Mouse (Mus musculus): ENCODE data around the gene Rpl18. TPM values are rescaled to one million over a fixed set of nuclear protein-coding genes. Genes with fewer than 3 reads are reported as not detected.
A peak's percentile ranks its signal among the peaks of the same experiment; 100 is the strongest.

Gene Rpl18
- polyA plus RNA-seq, 1 experiment from 2014 or later: 1,110 TPM

GRCm38 (mm10) chr7:45702316-45702715 is 12.9 kb upstream of the Rpl18 start:
- H3K9me3 ChIP-seq: no peaks in the 10 kb centered on the region
- no peak for ATAC-seq
- no peaks in the 10 kb centered on the region for H3K36me3 ChIP-seq
- H3K9ac ChIP-seq: no peak overlapping the region
- no peak overlapping the region for H3K4me2 ChIP-seq (replicated peaks)
- peaks cover 24% of the 10 kb centered on the region for H3K27me3 ChIP-seq (replicated peaks)
- no peak overlapping the region for H3K4me3 ChIP-seq (replicated peaks)
- H3K4me1 ChIP-seq (replicated peaks): peaks cover 40% of the 10 kb centered on the region
- 93% methylated on average over 11 of the region's 11 CpGs for WGBS
- H3K27ac ChIP-seq: no peak overlapping the region

DNA sequence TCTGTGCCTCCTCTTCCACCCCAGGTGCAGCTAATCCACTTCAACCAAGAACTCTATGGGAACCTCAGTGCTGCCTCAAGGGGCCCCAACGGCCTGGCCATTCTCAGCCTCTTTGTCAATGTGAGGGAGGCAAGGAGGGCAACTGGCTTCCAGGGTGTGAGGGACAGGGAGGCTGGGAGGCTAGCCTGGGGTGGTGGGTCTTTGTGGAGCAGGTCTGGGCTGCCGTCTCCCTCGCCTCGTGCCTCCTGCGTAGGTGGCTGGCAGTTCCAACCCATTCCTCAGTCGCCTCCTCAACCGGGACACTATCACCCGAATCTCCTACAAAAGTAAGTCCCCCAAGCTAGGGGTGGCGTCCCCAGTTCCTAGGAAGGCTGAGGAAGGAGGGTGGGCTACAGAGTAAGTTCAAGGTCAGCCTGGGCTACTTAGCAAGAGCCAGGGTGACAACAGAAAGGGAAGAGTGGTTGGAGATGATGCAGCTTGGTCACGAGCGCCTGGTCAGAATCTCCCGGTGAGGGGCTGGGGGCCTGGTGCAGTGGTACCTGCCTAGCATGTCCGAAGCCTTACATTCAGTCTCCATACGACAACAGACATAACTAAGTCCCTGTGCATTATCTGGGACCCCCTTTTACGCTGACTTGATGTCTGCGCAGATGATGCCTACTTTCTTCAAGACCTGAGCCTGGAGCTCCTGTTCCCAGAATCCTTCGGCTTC is 12.3 kb upstream of the Rpl18 start:
- peaks cover 46% of the 10 kb centered on the region for H3K4me1 ChIP-seq (replicated peaks)
- ATAC-seq: no peak
- H3K9me3 ChIP-seq: no peaks in the 10 kb centered on the region
- H3K27ac ChIP-seq: no peak overlapping the region
- no peaks in the 10 kb centered on the region for H3K36me3 ChIP-seq
- no peak overlapping the region for H3K9ac ChIP-seq
- H3K27me3 ChIP-seq (replicated peaks): peaks cover 24% of the 10 kb centered on the region
- WGBS: 91% methylated on average over 17 of the region's 17 CpGs
- H3K4me2 ChIP-seq (replicated peaks): peak overlapping the region; percentile 99; the same call in 1 of the 2 replicates
- H3K4me3 ChIP-seq (replicated peaks): no peak overlapping the region

DNA sequence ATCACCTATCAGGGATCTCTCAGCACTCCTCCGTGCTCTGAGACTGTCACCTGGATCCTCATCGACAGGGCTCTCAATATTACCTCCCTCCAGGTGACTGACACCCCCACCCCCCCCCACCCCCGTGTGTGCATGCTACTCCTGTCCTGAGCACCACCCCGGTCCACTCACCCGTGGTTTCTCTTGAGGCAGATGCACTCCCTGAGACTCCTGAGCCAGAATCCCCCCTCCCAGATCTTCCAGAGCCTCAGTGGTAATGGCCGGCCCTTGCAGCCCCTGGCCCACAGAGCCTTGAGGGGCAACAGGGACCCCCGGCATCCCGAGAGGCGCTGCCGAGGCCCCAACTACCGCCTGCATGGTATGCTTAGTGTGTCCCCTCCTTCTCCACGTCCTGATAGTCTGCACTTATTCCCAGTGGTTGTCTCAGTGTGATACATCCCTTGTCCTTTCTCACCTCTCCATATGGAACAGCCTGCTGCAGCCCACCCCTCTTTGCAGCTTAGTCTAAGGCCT is 11.7 kb upstream of the Rpl18 start:
- WGBS: 44% methylated on average over 12 of the region's 12 CpGs
- peaks cover 21% of the 10 kb centered on the region for H3K27me3 ChIP-seq (replicated peaks)
- H3K4me2 ChIP-seq (replicated peaks): peak overlapping the region; percentile 99
- H3K36me3 ChIP-seq: no peaks in the 10 kb centered on the region
- H3K9me3 ChIP-seq: no peaks in the 10 kb centered on the region
- H3K27ac ChIP-seq: peak overlapping the region; percentile 80
- H3K4me1 ChIP-seq (replicated peaks): peaks cover 52% of the 10 kb centered on the region
- ATAC-seq: no peak
- peak overlapping the region; percentile 14; the same call in 1 of the 2 replicates for H3K4me3 ChIP-seq (replicated peaks)
- H3K9ac ChIP-seq: peak overlapping the region; percentile 27; the same call in 1 of the 2 replicates

DNA sequence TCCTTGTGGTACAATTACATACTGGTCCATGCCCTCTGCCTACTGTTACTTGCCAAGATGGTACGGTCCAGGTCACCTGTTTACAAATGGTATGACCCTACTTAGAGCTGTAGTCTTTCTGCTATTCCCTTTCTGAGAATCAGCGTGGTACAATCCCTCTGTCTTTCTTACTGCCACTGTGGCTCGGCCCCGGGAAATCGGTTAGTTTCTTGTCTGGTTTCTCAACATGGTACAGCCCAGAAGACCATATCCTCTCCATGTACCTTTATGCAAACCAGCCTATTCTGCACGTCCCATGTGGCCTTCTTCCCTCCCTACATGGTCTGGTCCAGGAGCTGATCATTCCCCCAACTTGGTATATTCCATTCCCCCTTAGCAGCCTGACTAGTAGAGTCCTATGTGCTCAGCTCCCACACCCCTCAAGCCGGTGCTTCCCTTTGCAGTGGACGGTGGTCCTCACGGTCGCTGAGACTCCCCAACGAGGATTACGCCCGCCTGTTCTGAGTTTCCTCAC is 11.2 kb upstream of the Rpl18 start:
- ATAC-seq: peak; percentile 57
- no peaks in the 10 kb centered on the region for H3K9me3 ChIP-seq
- H3K4me2 ChIP-seq (replicated peaks): peak overlapping the region; percentile 99
- peaks cover 16% of the 10 kb centered on the region for H3K27me3 ChIP-seq (replicated peaks)
- under 1% methylated on average over 13 of the region's 13 CpGs for WGBS
- peak overlapping the region; percentile 67 for H3K4me3 ChIP-seq (replicated peaks)
- H3K27ac ChIP-seq: peak overlapping the region; percentile 80
- H3K9ac ChIP-seq: peak overlapping the region; percentile 27; the same call in 1 of the 2 replicates
- H3K4me1 ChIP-seq (replicated peaks): peaks cover 55% of the 10 kb centered on the region
- H3K36me3 ChIP-seq: no peaks in the 10 kb centered on the region

- ATAC-seq: peak; percentile 84
- Histone ChIP-seq H3K4me2 (replicated peaks) (peak within 1 kb of the TSS; percentile 99), H3K9me3 (no peaks in the 10 kb centered on the region), H3K36me3 (no peaks in the 10 kb centered on the region), H3K27ac (peak within 1 kb of the TSS; percentile 83), H3K27me3 (replicated peaks) (peaks cover 8% of the 10 kb centered on the region), H3K9ac (peak within 1 kb of the TSS; percentile 78), H3K4me3 (replicated peaks) (peak within 1 kb of the TSS; percentile 67), H3K4me1 (replicated peaks) (peaks cover 57% of the 10 kb centered on the region)
- under 1% methylated on average over 36 of the region's 36 CpGs for WGBS
Measured at GRCm38 (mm10) chr7:45704730-45705442, 10.4 kb upstream of the Rpl18 start, which contains the start of gene Dbp. TSS of gene Dbp (plus strand) at chr7:45705088.

DNA sequence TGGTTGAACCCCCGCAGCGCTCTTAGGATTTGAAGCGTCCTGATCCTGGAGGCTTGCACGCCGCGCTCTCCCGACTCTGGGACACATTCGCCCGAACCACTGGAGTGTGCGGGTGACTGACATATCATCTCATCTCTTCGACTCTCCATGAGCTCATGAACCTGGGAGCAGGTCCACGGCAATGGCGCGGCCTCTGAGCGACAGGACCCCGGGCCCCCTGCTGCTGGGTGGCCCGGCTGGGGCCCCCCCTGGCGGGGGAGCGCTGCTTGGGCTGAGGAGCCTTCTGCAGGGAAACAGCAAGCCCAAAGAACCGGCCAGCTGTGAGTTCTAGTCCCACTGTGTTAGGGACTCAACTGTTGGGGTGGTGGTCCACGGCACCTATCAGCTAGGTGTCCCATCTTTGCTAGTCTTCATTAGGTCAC is 9.8 kb upstream of the Rpl18 start:
- under 1% methylated on average over 21 of the region's 21 CpGs for WGBS
- no peak for ATAC-seq
- peaks cover 55% of the 10 kb centered on the region for H3K4me1 ChIP-seq (replicated peaks)

GRCm38 (mm10) chr7:45705873-45706281 is 9.4 kb upstream of the Rpl18 start:
- Histone ChIP-seq H3K4me3 (replicated peaks) (peak overlapping the region; percentile 67), H3K27me3 (replicated peaks) (no peaks in the 10 kb centered on the region), H3K4me1 (replicated peaks) (peaks cover 57% of the 10 kb centered on the region), H3K9ac (peak overlapping the region; percentile 78), H3K36me3 (0 out of 2 replicates have a peak, but pooled peaks cover 4% of the 10 kb centered on the region), H3K9me3 (no peaks in the 10 kb centered on the region), H3K4me2 (replicated peaks) (peak overlapping the region; percentile 99), H3K27ac (0 out of 2 replicates have a peak overlapping the region, but pooled peaks have one; percentile 83)
- 0% methylated on average over 7 of the region's 7 CpGs for WGBS
- 0 out of 2 replicates have a peak, but pooled peaks have one; percentile 11 for ATAC-seq

More for the DNA sequence above, 9.8 kb upstream of the Rpl18 start:
- Histone ChIP-seq H3K36me3 (no peaks in the 10 kb centered on the region), H3K9me3 (no peaks in the 10 kb centered on the region), H3K4me2 (replicated peaks) (peak overlapping the region; percentile 99), H3K9ac (peak overlapping the region; percentile 78), H3K27ac (peak overlapping the region; percentile 83), H3K4me3 (replicated peaks) (peak overlapping the region; percentile 67), H3K27me3 (replicated peaks) (peaks cover 3% of the 10 kb centered on the region)

DNA sequence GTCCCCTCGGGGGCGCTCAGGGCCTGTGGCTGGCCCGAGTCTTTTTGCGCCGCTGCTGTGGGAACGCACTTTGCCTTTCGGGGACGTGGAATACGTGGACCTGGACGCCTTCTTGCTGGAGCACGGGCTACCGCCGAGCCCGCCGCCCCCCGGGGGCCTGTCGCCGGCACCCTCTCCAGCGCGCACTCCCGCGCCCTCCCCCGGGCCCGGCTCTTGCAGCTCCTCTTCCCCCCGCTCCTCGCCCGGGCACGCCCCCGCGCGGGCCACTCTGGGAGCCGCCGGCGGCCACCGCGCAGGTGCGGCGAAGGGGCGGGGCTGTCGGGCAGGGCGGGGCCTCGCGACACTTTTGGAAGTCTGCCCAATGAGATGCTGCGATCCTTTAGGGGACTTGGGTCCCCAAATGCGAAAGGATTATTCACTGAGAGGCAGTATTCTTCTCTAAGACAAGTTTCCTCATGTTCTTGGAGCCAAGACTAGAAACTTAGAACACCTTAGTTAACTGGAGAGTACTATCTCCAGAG is 8.5 kb upstream of the Rpl18 start:
- Histone ChIP-seq H3K9me3 (no peaks in the 10 kb centered on the region), H3K4me2 (replicated peaks) (peak overlapping the region; percentile 99), H3K4me3 (replicated peaks) (peak overlapping the region; percentile 67), H3K4me1 (replicated peaks) (peaks cover 59% of the 10 kb centered on the region), H3K27me3 (replicated peaks) (no peaks in the 10 kb centered on the region), H3K27ac (peak overlapping the region; percentile 83), H3K36me3 (peaks cover 13% of the 10 kb centered on the region), H3K9ac (peak overlapping the region; percentile 78)
- ATAC-seq: peak; percentile 12
- WGBS: under 1% methylated on average over 45 of the region's 45 CpGs

GRCm38 (mm10) chr7:45707375-45707967 is 7.8 kb upstream of the Rpl18 start:
- ATAC-seq: peak; percentile 12

GRCm38 (mm10) chr7:45708221-45708761 is 7.0 kb upstream of the Rpl18 start:
- H3K4me2 ChIP-seq (replicated peaks): peak overlapping the region; percentile 99
- H3K4me1 ChIP-seq (replicated peaks): peaks cover 68% of the 10 kb centered on the region
- peak; percentile 11 for ATAC-seq
- peak overlapping the region; percentile 83 for H3K27ac ChIP-seq
- no peak overlapping the region for H3K4me3 ChIP-seq (replicated peaks)
- no peaks in the 10 kb centered on the region for H3K27me3 ChIP-seq (replicated peaks)
- no peak overlapping the region for H3K9ac ChIP-seq
- H3K36me3 ChIP-seq: peaks cover 23% of the 10 kb centered on the region
- no peaks in the 10 kb centered on the region for H3K9me3 ChIP-seq
- 28% methylated on average over 13 of the region's 13 CpGs for WGBS

More at GRCm38 (mm10) chr7:45707375-45707967, 7.8 kb upstream of the Rpl18 start:
- Histone ChIP-seq H3K9ac (peak overlapping the region; percentile 31), H3K27me3 (replicated peaks) (no peaks in the 10 kb centered on the region), H3K4me2 (replicated peaks) (peak overlapping the region; percentile 99), H3K4me3 (replicated peaks) (peak overlapping the region; percentile 67), H3K36me3 (peaks cover 17% of the 10 kb centered on the region), H3K27ac (peak overlapping the region; percentile 83), H3K9me3 (no peaks in the 10 kb centered on the region), H3K4me1 (replicated peaks) (peaks cover 63% of the 10 kb centered on the region)
- under 1% methylated on average over 27 of the region's 27 CpGs for WGBS

DNA sequence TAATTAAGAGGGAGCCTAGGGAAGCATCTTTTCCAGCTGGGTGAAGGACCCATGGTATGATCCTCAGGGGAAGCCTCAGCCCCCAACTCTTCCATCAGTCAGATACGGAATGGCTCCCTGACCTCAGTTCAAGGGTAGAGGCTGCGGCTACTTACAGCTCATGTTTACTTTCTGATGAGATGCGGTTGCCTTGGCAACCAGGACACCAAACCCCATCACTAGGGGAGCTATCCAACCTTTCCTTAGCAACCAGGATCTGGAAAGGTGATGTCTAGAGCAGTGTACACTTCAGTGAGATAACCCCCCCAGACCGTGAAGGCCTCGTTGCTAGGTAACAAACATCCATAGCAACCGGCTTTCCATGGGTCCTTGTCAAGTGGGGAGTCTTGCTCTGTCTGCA is 6.2 kb upstream of the Rpl18 start:
- Histone ChIP-seq H3K27me3 (replicated peaks) (no peaks in the 10 kb centered on the region), H3K4me2 (replicated peaks) (peak overlapping the region; percentile 99; the same call in 1 of the 2 replicates), H3K4me3 (replicated peaks) (no peak overlapping the region), H3K4me1 (replicated peaks) (peaks cover 66% of the 10 kb centered on the region), H3K36me3 (peaks cover 25% of the 10 kb centered on the region), H3K9ac (no peak overlapping the region), H3K27ac (0 out of 2 replicates have a peak overlapping the region, but pooled peaks have one; percentile 83), H3K9me3 (no peaks in the 10 kb centered on the region)
- ATAC-seq: no peak
- 41% methylated on average over 6 of the region's 6 CpGs for WGBS
